Mouse (Mus musculus) neural tube, embryonic 12.5 days (tissue): ENCODE data around the gene Zfp715. TPM values are rescaled to one million over a fixed set of nuclear protein-coding genes. Genes with fewer than 3 reads are reported as not detected.
A peak's percentile ranks its signal among the peaks of the same experiment; 100 is the strongest.

Experiments
- ATAC-seq: fragments of 200-750 bp; cut with Nextera tagmentation; 2 replicates; pipeline ENCODE4 v1.8.0; 2017; ENCODE audit warnings: low read depth, mild to moderate bottlenecking, moderate TSS enrichment, moderate library complexity; ENCODE audit not compliant: low FRiP score
- H3K27ac ChIP-seq: fragments of 300-500 bp; sonication (generic); 2 replicates; pipeline ENCODE4 v1.5.1; 2016
- H3K27me3 ChIP-seq: fragments of 300-500 bp; sonication (generic); replicated peaks from 2 replicates; pipeline ENCODE4 v1.6.1; 2016; ENCODE audit warnings: mild to moderate bottlenecking
- H3K36me3 ChIP-seq: fragments of 300-500 bp; sonication (generic); 2 replicates; pipeline ENCODE4 v1.6.1; 2016; ENCODE audit warnings: mild to moderate bottlenecking
- H3K4me1 ChIP-seq: fragments of 300-500 bp; sonication (generic); 2 replicates; pipeline ENCODE4 v1.6.1; 2016
- H3K4me2 ChIP-seq: fragments of 300-500 bp; sonication (generic); replicated peaks from 2 replicates; pipeline ENCODE4 v1.6.1; 2016; ENCODE audit warnings: mild to moderate bottlenecking
- H3K4me3 ChIP-seq: fragments of 300-500 bp; sonication (generic); 2 replicates; pipeline ENCODE4 v1.5.1; 2016
- H3K9ac ChIP-seq: fragments of 300-500 bp; sonication (generic); 2 replicates; pipeline ENCODE4 v1.6.1; 2016; ENCODE audit warnings: mild to moderate bottlenecking
- H3K9me3 ChIP-seq: fragments of 300-500 bp; sonication (generic); 2 replicates; pipeline ENCODE4 v1.6.1; 2016; ENCODE audit warnings: mild to moderate bottlenecking
- WGBS: fragments of 180-500 bp; shearing (Covaris S2); methylation state at CpG from one replicate; pipeline ENCODE4 v1.1.7; 2016; 5-methylcytosine and 5-hydroxymethylcytosine counted together
- polyA plus RNA-seq: library from polyadenylated mRNA; unstranded; fragments of >200 nt; fragmentation: Nextera tagmentation; extraction: Ambion mirVana; gene quantifications from 2 replicates; pipeline ENCODE4 v1.2.1, GENCODE M21; 2016

The Zfp715 gene
- polyA plus RNA-seq, 1 experiment from 2014 or later: 17.5 TPM

DNA sequence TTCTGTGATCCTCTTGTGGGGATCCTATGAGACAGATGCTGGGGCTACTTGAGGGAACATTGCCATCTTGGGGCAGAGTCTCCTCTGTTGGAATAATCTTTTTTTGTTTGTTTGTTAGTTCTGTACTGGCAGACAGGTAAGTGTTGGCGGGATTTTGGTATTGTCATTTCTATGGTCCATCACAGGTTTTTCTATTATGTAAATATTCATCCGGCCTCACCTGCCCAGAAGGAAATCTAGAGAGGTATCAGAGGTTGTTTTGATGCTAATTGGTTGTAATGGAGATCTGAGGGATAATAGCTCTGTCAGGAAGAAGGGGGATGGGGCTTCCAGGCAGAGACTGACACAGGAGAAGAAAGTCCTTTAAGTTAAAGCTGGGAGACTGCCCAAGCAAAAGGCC, 30.9 kb upstream of the Zfp715 start:
- Histone ChIP-seq H3K27ac (no peak overlapping the region), H3K36me3 (no peaks in the 10 kb centered on the region), H3K27me3 (no peaks in the 10 kb centered on the region), H3K4me1 (no peaks in the 10 kb centered on the region), H3K4me3 (no peak overlapping the region), H3K9ac (no peak overlapping the region), H3K9me3 (no peaks in the 10 kb centered on the region), H3K4me2 (no peak overlapping the region)
- no peak for ATAC-seq
- WGBS: 73% methylated on average over 2 of the region's 2 CpGs

DNA sequence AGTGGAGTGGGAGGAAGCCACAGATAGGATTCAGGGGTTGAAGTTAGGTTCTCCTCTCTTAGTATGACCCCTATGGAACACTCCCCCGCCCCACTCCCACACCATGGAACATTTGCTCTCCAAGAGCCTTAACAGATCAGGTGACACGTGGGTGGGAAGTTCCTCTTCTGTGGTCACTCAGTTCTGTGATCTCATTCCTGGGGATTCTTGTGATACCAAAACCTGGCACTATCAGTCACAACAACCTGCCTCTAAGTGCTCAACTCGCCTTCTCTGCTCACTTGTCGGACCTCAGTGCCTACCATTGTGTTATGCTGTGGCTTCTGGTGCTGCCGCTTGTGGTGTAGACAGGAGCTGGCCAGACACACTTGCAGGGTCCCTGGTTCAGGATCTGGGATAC, 30.1 kb upstream of the Zfp715 start:
- no peaks in the 10 kb centered on the region for H3K36me3 ChIP-seq
- H3K4me1 ChIP-seq: no peaks in the 10 kb centered on the region
- H3K9ac ChIP-seq: no peak overlapping the region
- no peak overlapping the region for H3K4me2 ChIP-seq
- H3K4me3 ChIP-seq: no peak overlapping the region
- 80% methylated on average over 5 of the region's 5 CpGs for WGBS
- no peaks in the 10 kb centered on the region for H3K27me3 ChIP-seq
- no peaks in the 10 kb centered on the region for H3K9me3 ChIP-seq
- H3K27ac ChIP-seq: no peak overlapping the region
- no peak for ATAC-seq

DNA sequence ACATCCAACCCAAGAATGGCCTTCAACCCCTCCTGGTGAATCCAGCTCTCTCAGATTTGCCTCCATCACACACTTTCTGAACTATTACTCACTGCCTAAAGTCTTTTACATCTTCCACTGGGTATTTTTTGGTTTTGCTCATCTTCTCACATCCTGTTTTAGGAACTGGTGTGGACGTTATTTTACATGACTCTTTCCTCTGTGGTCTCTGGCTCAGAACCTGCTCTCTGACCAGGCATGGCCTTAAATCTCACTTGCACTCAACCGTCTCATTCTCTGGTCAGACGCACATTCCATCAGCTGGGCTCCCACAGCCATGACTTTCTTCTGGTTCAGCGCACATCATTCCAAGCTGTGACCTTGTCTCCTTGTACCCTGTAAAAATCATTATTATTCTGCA, 27.7 kb upstream of the Zfp715 start:
- H3K9me3 ChIP-seq: no peaks in the 10 kb centered on the region
- no peaks in the 10 kb centered on the region for H3K36me3 ChIP-seq
- no peaks in the 10 kb centered on the region for H3K27me3 ChIP-seq
- ATAC-seq: no peak
- 77% methylated on average over 4 of the region's 4 CpGs for whole genome bisulfite sequencing
- H3K4me3 ChIP-seq: no peak overlapping the region
- H3K9ac ChIP-seq: no peak overlapping the region
- H3K27ac ChIP-seq: no peak overlapping the region
- no peaks in the 10 kb centered on the region for H3K4me1 ChIP-seq
- no peak overlapping the region for H3K4me2 ChIP-seq

DNA sequence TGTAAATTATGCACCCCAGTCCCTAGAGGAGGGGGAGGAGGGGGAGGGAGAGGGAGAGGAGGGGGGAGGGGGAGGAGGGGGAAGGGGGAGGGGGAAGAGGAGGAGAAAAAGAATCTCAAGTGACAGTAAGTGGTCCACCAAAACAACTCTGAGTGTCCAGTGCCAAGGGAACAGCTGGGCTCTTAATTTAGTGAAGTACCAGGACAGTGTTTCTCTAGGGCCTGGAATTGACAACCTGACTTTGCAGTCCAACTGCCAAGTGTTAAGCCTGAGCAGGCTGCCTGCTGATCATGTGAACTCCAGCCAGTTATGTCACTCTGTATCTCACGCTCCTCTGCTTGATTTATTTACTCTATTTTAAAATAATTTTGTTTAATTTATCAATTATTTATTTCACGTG, 20.8 kb upstream of the Zfp715 start:
- Histone ChIP-seq H3K4me1 (no peaks in the 10 kb centered on the region), H3K36me3 (no peaks in the 10 kb centered on the region), H3K27me3 (no peaks in the 10 kb centered on the region), H3K27ac (no peak overlapping the region), H3K4me3 (no peak overlapping the region), H3K9me3 (no peaks in the 10 kb centered on the region), H3K9ac (no peak overlapping the region), H3K4me2 (no peak overlapping the region)
- WGBS: 78% methylated on average over 2 of the region's 2 CpGs
- no peak for ATAC-seq

DNA sequence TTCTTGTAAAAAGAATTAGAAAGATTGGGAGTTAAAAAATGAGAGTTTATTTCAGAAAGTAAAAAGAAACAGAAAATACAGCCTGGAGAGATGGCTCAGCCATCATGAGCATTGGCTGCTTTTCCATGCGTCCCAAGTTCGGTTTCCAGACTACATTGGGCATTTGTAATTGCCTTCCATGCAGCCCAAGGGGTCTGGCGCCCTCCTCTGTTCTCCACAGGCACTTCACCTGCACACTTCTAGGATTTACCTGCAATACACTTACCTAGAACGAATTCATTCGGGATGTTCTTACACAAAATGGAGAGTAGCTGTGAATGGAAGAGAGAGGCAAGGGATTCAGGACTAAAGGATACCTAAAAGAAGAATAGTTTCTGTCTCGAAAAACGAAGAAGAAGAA, 20.1 kb upstream of the Zfp715 start:
- Histone ChIP-seq H3K27ac (no peak overlapping the region), H3K4me1 (no peaks in the 10 kb centered on the region), H3K4me2 (no peak overlapping the region), H3K4me3 (no peak overlapping the region), H3K9ac (no peak overlapping the region), H3K27me3 (no peaks in the 10 kb centered on the region), H3K36me3 (no peaks in the 10 kb centered on the region), H3K9me3 (no peaks in the 10 kb centered on the region)
- 54% methylated on average over 5 of the region's 7 CpGs for WGBS
- ATAC-seq: no peak

DNA sequence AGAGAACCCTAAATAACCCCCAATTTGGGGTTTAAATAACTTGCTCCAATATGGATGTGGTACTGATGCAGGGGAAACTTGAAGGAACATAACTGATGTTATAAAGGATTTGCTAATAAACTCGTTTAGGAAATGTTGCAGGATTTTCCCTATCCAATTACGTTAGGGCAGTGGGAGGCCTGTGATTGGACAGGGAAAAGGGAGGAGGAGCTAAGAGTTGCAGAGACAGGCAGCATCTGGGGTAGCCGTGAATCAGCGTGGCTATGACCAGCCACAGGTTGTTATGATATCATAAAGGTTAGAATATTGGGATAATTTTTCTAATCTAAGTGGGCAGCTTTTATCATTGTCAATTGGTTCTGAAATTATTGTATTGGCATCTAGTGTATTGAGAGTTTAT, 15.0 kb upstream of the Zfp715 start:
- Histone ChIP-seq H3K4me3 (no peak overlapping the region), H3K4me2 (no peak overlapping the region), H3K9me3 (no peaks in the 10 kb centered on the region), H3K9ac (no peak overlapping the region), H3K4me1 (no peaks in the 10 kb centered on the region), H3K27ac (no peak overlapping the region), H3K27me3 (no peaks in the 10 kb centered on the region), H3K36me3 (no peaks in the 10 kb centered on the region)
- WGBS: 75% methylated on average over 4 of the region's 4 CpGs
- ATAC-seq: no peak

DNA sequence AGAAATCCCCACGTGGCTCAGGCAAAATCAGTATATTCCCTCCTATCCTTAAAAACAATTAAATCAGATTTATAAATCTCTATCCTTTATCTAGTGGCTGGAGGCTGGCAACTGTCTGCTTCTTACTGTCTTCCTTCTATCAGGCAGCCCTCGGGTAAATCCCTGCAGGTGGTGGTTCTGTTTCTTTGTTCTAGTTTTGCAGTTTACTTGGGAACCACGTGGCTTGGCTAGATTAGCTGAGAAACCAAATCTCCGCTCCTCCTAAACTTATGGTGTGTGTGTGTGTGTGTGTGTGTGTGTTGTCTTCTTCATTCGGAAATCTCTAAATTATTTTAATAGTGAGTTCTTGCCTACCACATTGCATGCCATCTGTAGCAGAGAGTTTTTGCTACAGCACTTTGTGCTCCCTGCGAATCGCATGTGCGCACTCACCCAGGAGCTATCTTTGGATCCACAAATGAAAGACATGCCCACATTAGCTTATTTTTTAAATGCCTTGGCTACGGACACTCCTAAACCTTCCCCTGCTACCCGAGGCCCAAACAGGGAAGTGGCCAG, 13.2 kb upstream of the Zfp715 start:
- no peak for ATAC-seq

DNA sequence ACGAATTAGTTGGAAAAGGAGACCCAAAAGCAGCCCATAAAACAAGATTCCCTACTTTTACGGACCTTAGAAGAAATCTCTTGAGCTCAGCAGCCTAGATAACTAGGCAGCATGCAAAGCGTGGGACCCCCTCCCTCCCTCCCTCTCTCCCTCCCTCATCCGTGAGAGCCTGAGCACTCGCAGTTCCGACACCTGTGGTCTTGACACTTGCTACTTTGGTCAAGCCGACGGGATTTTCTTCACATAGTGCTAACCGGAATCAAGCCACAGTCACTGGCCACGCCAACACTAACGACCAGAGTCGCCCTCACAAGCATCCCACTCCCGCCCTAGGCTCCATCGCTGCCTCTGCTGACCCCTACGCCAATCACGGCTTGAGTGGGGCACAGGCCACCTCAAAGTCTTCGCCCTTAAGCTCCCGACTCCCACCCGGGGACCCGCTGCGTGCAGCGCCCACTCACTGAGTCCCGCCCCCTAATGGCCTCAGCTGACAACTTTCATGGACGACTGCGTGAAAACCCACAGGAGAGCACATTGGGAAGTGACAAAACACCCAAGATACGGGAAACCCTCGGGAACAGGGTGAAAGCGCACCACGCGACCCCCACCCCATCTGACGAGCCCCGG, 595 bp downstream of the Zfp715 start:
- peaks cover 22% of the 10 kb centered on the region for H3K36me3 ChIP-seq
- 1% methylated on average over 32 of the region's 32 CpGs for WGBS
- H3K4me2 ChIP-seq: peak overlapping the region; percentile 78
- peaks cover 23% of the 10 kb centered on the region for H3K4me1 ChIP-seq
- H3K4me3 ChIP-seq: peak overlapping the region; percentile 71
- ATAC-seq: peak; percentile 78
- no peaks in the 10 kb centered on the region for H3K9me3 ChIP-seq
- peak overlapping the region; percentile 76 for H3K9ac ChIP-seq
- H3K27ac ChIP-seq: peak overlapping the region; percentile 20; the same call in 1 of the 2 replicates
- no peaks in the 10 kb centered on the region for H3K27me3 ChIP-seq

More for the DNA sequence above, 13.2 kb upstream of the Zfp715 start:
- no peaks in the 10 kb centered on the region for H3K4me1 ChIP-seq
- H3K27me3 ChIP-seq: no peaks in the 10 kb centered on the region
- no peak overlapping the region for H3K4me2 ChIP-seq
- no peak overlapping the region for H3K9ac ChIP-seq
- H3K9me3 ChIP-seq: no peaks in the 10 kb centered on the region
- H3K27ac ChIP-seq: no peak overlapping the region
- no peak overlapping the region for H3K4me3 ChIP-seq
- no peaks in the 10 kb centered on the region for H3K36me3 ChIP-seq
- WGBS: 60% methylated on average over 10 of the region's 10 CpGs

DNA sequence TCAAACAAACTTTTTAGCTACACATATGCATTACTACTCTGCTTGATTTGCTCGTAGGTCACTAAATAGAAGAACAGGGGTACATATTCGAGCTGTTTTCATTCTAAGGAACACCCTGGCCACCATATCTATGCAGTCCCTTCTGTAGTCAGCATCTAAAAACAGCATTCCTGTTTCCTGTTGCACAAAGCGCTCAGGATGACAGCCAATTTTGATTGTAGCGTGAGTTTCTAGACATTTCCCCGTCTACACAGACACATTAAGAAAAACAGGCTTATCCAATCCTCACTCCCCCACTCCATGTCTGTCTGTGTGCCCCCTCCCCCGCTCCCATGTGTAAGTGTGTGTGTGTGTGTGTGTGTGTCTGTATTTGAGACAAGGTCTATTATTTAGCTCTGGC, 1.5 kb downstream of the Zfp715 start:
- Histone ChIP-seq H3K4me2 (peak overlapping the region; percentile 78), H3K4me1 (peaks cover 23% of the 10 kb centered on the region), H3K27ac (no peak overlapping the region), H3K4me3 (no peak overlapping the region), H3K27me3 (no peaks in the 10 kb centered on the region), H3K36me3 (peaks cover 30% of the 10 kb centered on the region), H3K9ac (no peak overlapping the region), H3K9me3 (no peaks in the 10 kb centered on the region)
- WGBS: 83% methylated on average over 6 of the region's 6 CpGs
- no peak for ATAC-seq

DNA sequence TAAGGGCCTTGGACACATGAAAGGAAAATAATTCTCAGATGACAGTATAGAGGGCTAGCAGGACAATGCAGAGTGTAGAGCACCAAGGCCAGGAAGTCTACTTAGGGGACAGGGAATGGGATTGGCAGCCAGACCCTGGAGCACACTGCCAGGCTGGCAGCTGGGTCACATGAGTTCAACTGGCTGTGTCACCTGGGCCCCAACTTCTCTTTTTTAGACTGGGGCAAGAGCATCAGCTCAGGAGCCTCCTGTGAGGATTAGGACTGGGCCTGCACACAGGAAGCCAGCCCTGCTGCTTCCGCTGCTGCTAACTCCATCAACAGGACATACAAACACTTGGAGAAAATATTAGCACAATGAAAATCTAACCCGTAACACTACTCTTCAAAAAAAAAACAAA, 4.0 kb downstream of the Zfp715 start:
- Histone ChIP-seq H3K4me3 (no peak overlapping the region), H3K9ac (no peak overlapping the region), H3K27ac (no peak overlapping the region), H3K27me3 (no peaks in the 10 kb centered on the region), H3K9me3 (no peaks in the 10 kb centered on the region), H3K4me1 (peaks cover 23% of the 10 kb centered on the region), H3K36me3 (peaks cover 34% of the 10 kb centered on the region), H3K4me2 (no peak overlapping the region)
- 88% methylated on average over 2 of the region's 2 CpGs for WGBS
- ATAC-seq: no peak

DNA sequence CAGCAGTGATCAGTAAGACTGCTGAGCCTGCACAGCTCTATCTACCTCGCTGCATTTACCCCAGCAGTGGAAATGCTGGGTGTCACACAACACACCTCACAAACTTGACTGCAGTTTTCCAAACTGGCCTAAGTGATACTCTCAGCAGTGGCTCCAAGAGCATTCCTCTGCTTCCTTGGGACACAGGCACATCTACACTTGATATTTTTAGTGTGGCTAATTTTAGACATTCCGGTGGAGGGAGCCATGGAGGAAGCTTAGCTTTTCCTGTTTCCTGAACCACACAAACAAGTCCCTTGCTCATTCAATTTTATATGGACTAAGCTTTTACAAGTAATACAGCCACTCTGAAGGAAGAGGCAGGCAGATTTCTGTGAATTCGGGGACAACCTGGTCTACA, 7.9 kb downstream of the Zfp715 start:
- H3K27me3 ChIP-seq: no peaks in the 10 kb centered on the region
- H3K36me3 ChIP-seq: peaks cover 45% of the 10 kb centered on the region
- ATAC-seq: no peak

DNA sequence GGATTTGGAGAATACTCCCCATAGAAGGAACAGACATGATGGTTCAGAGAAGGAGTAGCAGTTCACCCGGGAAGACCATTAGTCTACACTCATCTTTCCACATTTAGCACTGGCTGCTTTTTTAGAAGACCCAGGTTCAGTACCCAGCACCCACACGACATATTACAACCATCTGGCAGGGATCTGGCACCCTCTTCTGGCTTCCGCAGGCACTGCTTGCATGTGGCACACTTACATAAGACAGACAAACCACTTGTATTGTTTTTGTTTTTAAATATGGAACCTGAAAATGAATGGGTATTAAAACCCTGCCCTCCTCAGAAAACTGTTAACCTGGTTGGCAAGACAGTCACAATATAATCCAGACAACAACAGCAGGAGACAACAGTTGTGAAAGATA, 21.6 kb downstream of the Zfp715 start:
- Histone ChIP-seq H3K27ac (no peak overlapping the region), H3K9me3 (no peaks in the 10 kb centered on the region), H3K36me3 (peaks cover 9% of the 10 kb centered on the region), H3K27me3 (no peaks in the 10 kb centered on the region), H3K9ac (no peak overlapping the region), H3K4me3 (no peak overlapping the region), H3K4me1 (no peaks in the 10 kb centered on the region), H3K4me2 (no peak overlapping the region)
- no peak for ATAC-seq
- 90% methylated on average over 3 of the region's 3 CpGs for WGBS

More for the DNA sequence above, 7.9 kb downstream of the Zfp715 start:
- H3K9me3 ChIP-seq: no peaks in the 10 kb centered on the region
- no peak overlapping the region for H3K27ac ChIP-seq
- no peak overlapping the region for H3K4me2 ChIP-seq
- WGBS: 92% methylated on average over 3 of the region's 3 CpGs
- no peak overlapping the region for H3K9ac ChIP-seq
- no peak overlapping the region for H3K4me3 ChIP-seq
- peaks cover 6% of the 10 kb centered on the region; the same call in 1 of the 2 replicates for H3K4me1 ChIP-seq
